Mouse (Mus musculus) midbrain, embryonic 14.5 days (tissue): Measurements from ENCODE around the gene Ccdc189. TPM values are rescaled to one million over a fixed set of nuclear protein-coding genes. Genes with fewer than 3 reads are reported as not detected.
A peak's percentile ranks its signal among the peaks of the same experiment; 100 is the strongest.

Experiments
- ATAC-seq: fragments of 200-750 bp; cut with Nextera tagmentation; 2 replicates; pipeline ENCODE4 v1.8.0; 2017; ENCODE audit warnings: moderate number of reproducible peaks, moderate library complexity; ENCODE audit not compliant: low FRiP score, low TSS enrichment
- DNase-seq: peaks from one replicate; pipeline ENCODE4 v3.0.0-alpha.2; 2015
- H3K27ac ChIP-seq: fragments of 300-500 bp; sonication (generic); replicated peaks from 2 replicates; pipeline ENCODE4 v1.5.1; 2014; ENCODE audit warnings: mild to moderate bottlenecking, low read depth, low read length, moderate library complexity
- H3K27me3 ChIP-seq: fragments of 300-500 bp; sonication (generic); 2 replicates; pipeline ENCODE4 v1.6.1; 2014; ENCODE audit warnings: low read length, control low read depth, mixed read lengths; ENCODE audit not compliant: control insufficient read depth, insufficient read depth
- H3K36me3 ChIP-seq: fragments of 300-500 bp; sonication (generic); 2 replicates; pipeline ENCODE4 v1.6.1; 2014; ENCODE audit warnings: low read length, control low read depth; ENCODE audit not compliant: control insufficient read depth, insufficient read depth
- H3K4me1 ChIP-seq: fragments of 300-500 bp; sonication (generic); 2 replicates; pipeline ENCODE4 v1.6.1; 2014; ENCODE audit warnings: mild to moderate bottlenecking, antibody characterized with exemption, low read length, control low read depth; ENCODE audit not compliant: control insufficient read depth, insufficient read depth
- H3K4me2 ChIP-seq: fragments of 300-500 bp; sonication (generic); 2 replicates; pipeline ENCODE4 v1.6.1; 2014; ENCODE audit warnings: mild to moderate bottlenecking, low read length, moderate library complexity
- H3K4me3 ChIP-seq: fragments of 300-500 bp; sonication (generic); replicated peaks from 2 replicates; pipeline ENCODE4 v1.5.1; 2014; ENCODE audit warnings: low read depth, low read length
- H3K9ac ChIP-seq: fragments of 300-500 bp; sonication (generic); replicated peaks from 2 replicates; pipeline ENCODE4 v1.6.1; 2014; ENCODE audit warnings: mild to moderate bottlenecking, low read length, moderate library complexity
- H3K9me3 ChIP-seq: fragments of 300-500 bp; sonication (generic); 2 replicates; pipeline ENCODE4 v1.6.1; 2016; ENCODE audit warnings: low read length, control low read depth, mixed read lengths; ENCODE audit not compliant: control insufficient read depth
- WGBS: fragments of 180-500 bp; shearing (Covaris S2); extraction: QIAGEN DNeasy Blood & Tissue Kit; methylation state at CpG from one replicate; pipeline ENCODE4 v1.1.7; 2014; 5-methylcytosine and 5-hydroxymethylcytosine counted together
- polyA plus RNA-seq: library from polyadenylated mRNA; unstranded; fragments of >200 nt; fragmentation: Nextera tagmentation; extraction: Ambion mirVana; gene quantifications from 2 replicates; pipeline ENCODE4 v1.2.1, GENCODE M21; 2014

Gene Ccdc189
- polyA plus RNA-seq, 1 experiment from 2014 or later: 12.8 TPM

GRCm38 (mm10) chr7:127587196-127587595, 1.2 kb downstream of the Ccdc189 start:
- ATAC-seq (no peak), DNase-seq (no peak)
- peak overlapping the region; percentile 89 for H3K4me2 ChIP-seq
- H3K9ac ChIP-seq: no peak overlapping the region
- H3K27me3 ChIP-seq: no peaks in the 10 kb centered on the region
- peaks cover 14% of the 10 kb centered on the region; the same call in 1 of the 2 replicates for H3K4me1 ChIP-seq
- peaks cover 57% of the 10 kb centered on the region for H3K36me3 ChIP-seq
- 82% methylated on average over 5 of the region's 5 CpGs for WGBS
- H3K9me3 ChIP-seq: no peaks in the 10 kb centered on the region
- peak overlapping the region; percentile 89; the same call in 1 of the 2 replicates for H3K4me3 ChIP-seq
- H3K27ac ChIP-seq: no peak overlapping the region

GRCm38 (mm10) chr7:127586149-127586548, 2.2 kb downstream of the Ccdc189 start:
- Histone ChIP-seq H3K9ac (no peak overlapping the region), H3K36me3 (peaks cover 56% of the 10 kb centered on the region), H3K4me1 (peaks cover 14% of the 10 kb centered on the region; the same call in 1 of the 2 replicates), H3K9me3 (no peaks in the 10 kb centered on the region), H3K4me2 (no peak overlapping the region), H3K27ac (no peak overlapping the region), H3K27me3 (no peaks in the 10 kb centered on the region), H3K4me3 (no peak overlapping the region)
- DNase-seq (no peak), ATAC-seq (no peak)
- 91% methylated on average over 6 of the region's 6 CpGs for WGBS

GRCm38 (mm10) chr7:127585031-127585430, 3.4 kb downstream of the Ccdc189 start:
- 84% methylated on average over 7 of the region's 7 CpGs for WGBS
- no peak for DNase-seq
- peaks cover 57% of the 10 kb centered on the region for H3K36me3 ChIP-seq
- H3K27me3 ChIP-seq: no peaks in the 10 kb centered on the region
- peaks cover 14% of the 10 kb centered on the region; the same call in 1 of the 2 replicates for H3K4me1 ChIP-seq
- no peaks in the 10 kb centered on the region for H3K9me3 ChIP-seq
- H3K4me3 ChIP-seq: no peak overlapping the region
- ATAC-seq: no peak
- H3K27ac ChIP-seq: no peak overlapping the region
- H3K9ac ChIP-seq: no peak overlapping the region
- H3K4me2 ChIP-seq: no peak overlapping the region

- ATAC-seq (no peak), DNase-seq (no peak)
- Histone ChIP-seq H3K9me3 (no peaks in the 10 kb centered on the region), H3K36me3 (peaks cover 63% of the 10 kb centered on the region), H3K9ac (no peak overlapping the region), H3K27ac (no peak overlapping the region), H3K4me1 (0 out of 2 replicates have a peak, but pooled peaks cover 7% of the 10 kb centered on the region), H3K4me2 (no peak overlapping the region), H3K27me3 (no peaks in the 10 kb centered on the region), H3K4me3 (no peak overlapping the region)
- WGBS: 98% methylated on average over 6 of the region's 6 CpGs
These were observed 5.1 kb downstream of the Ccdc189 start for GRCm38 (mm10) chr7:127583260-127583659.

- Histone ChIP-seq H3K4me3 (peak overlapping the region; percentile 69), H3K9me3 (no peaks in the 10 kb centered on the region), H3K27me3 (no peaks in the 10 kb centered on the region), H3K9ac (peak overlapping the region; percentile 85), H3K4me2 (peak overlapping the region; percentile 79), H3K36me3 (peaks cover 25% of the 10 kb centered on the region), H3K4me1 (peaks cover 20% of the 10 kb centered on the region), H3K27ac (peak overlapping the region; percentile 81)
- ATAC-seq (no peak), DNase-seq (no peak)
- WGBS: 27% methylated on average over 7 of the region's 7 CpGs
These were observed 14.3 kb downstream of the Ccdc189 start for GRCm38 (mm10) chr7:127574115-127574514.

GRCm38 (mm10) chr7:127573503-127574008, 14.8 kb downstream of the Ccdc189 start:
- WGBS: 1% methylated on average over 28 of the region's 28 CpGs

GRCm38 (mm10) chr7:127572895-127573471, 15.4 kb downstream of the Ccdc189 start, which contains the start of gene Phkg2:
Gene Phkg2 (plus strand): TSS chr7:127573340.
- under 1% methylated on average over 17 of the region's 17 CpGs for WGBS

More at GRCm38 (mm10) chr7:127573503-127574008, 14.8 kb downstream of the Ccdc189 start:
- peak overlapping the region; percentile 69 for H3K4me3 ChIP-seq
- no peaks in the 10 kb centered on the region for H3K27me3 ChIP-seq
- H3K4me1 ChIP-seq: peaks cover 20% of the 10 kb centered on the region
- peak overlapping the region; percentile 85 for H3K9ac ChIP-seq
- ATAC-seq (no peak), DNase-seq (no peak)
- peak overlapping the region; percentile 79 for H3K4me2 ChIP-seq
- H3K27ac ChIP-seq: peak overlapping the region; percentile 81
- H3K9me3 ChIP-seq: no peaks in the 10 kb centered on the region
- H3K36me3 ChIP-seq: peaks cover 28% of the 10 kb centered on the region

GRCm38 (mm10) chr7:127564381-127565150, 23.8 kb downstream of the Ccdc189 start:
- Histone ChIP-seq H3K9ac (no peak overlapping the region), H3K27ac (no peak overlapping the region), H3K36me3 (peaks cover 77% of the 10 kb centered on the region), H3K27me3 (no peaks in the 10 kb centered on the region), H3K9me3 (no peaks in the 10 kb centered on the region), H3K4me2 (no peak overlapping the region), H3K4me1 (no peaks in the 10 kb centered on the region), H3K4me3 (no peak overlapping the region)
- DNase-seq (peak; percentile 12), ATAC-seq (no peak)
- 75% methylated on average over 6 of the region's 6 CpGs for WGBS

More at GRCm38 (mm10) chr7:127572895-127573471, 15.4 kb downstream of the Ccdc189 start, which contains the start of gene Phkg2:
- ATAC-seq: peak; percentile 98
- H3K9me3 ChIP-seq: no peaks in the 10 kb centered on the region
- H3K4me2 ChIP-seq: peak within 1 kb of the TSS; percentile 79
- DNase-seq: peak; percentile 96
- peak within 1 kb of the TSS; percentile 69 for H3K4me3 ChIP-seq
- H3K4me1 ChIP-seq: peaks cover 20% of the 10 kb centered on the region
- no peaks in the 10 kb centered on the region for H3K27me3 ChIP-seq
- H3K36me3 ChIP-seq: peaks cover 26% of the 10 kb centered on the region
- peak within 1 kb of the TSS; percentile 81 for H3K27ac ChIP-seq
- peak within 1 kb of the TSS; percentile 85 for H3K9ac ChIP-seq
